Mouse (Mus musculus) ES-Bruce4 (cell line): Measurements from ENCODE around the gene Fez1.

Experiments used
- CTCF ChIP-seq: IDR thresholded peaks from one replicate; pipeline ENCODE4 v1.8.1; 2011; ENCODE audit warnings: low read depth, low read length
- EP300 ChIP-seq: IDR thresholded peaks from 2 replicates; pipeline ENCODE4 v1.6.1; 2011; ENCODE audit warnings: low read depth, low read length; ENCODE audit not compliant: insufficient read depth
- POLR2A ChIP-seq: IDR thresholded peaks from one replicate; pipeline ENCODE4 v1.8.1; 2011; ENCODE audit warnings: low read length; ENCODE audit not compliant: insufficient read depth

GRCm38 (mm10) chr9:36895009-36895693, 73.5 kb downstream of the Fez1 start:
- TF ChIP-seq EP300 (no peak), POLR2A (no peak), CTCF (peak; percentile 86)
